Mouse (Mus musculus): ENCODE measurements at regions not wholly inside any gene's neighbourhood (a gene's known extent, or its start where the extent isn't known, plus 50 kb on each side); places are given as distances from the start of the nearest gene placed in this dataset.

GRCm38 (mm10) chr17:45879478-45880250 is 146.0 kb upstream of the 1600014C23Rik start:
- Histone ChIP-seq H3K4me2 (no peak overlapping the region), H3K9ac (ENCODE audit: low read length) (no peak overlapping the region), H3K9me3 (ENCODE audit: control insufficient read depth, low read length) (no peaks in the 10 kb centered on the region; the same call in 1 of the 2 replicates), H3K36me3 (ENCODE audit: control insufficient read depth, insufficient read depth, low read length) (no peaks in the 10 kb centered on the region), H3K27ac (ENCODE audit: low read depth, low read length) (no peak overlapping the region), H3K4me3 (ENCODE audit: low read depth, low read length) (no peak overlapping the region), H3K27me3 (ENCODE audit: control insufficient read depth, insufficient read depth, low read length) (no peaks in the 10 kb centered on the region), H3K4me1 (ENCODE audit: control insufficient read depth, insufficient read depth, low read length) (no peaks in the 10 kb centered on the region)
- ATAC-seq (ENCODE audit: low FRiP score) (no peak), DNase-seq (ENCODE audit: low spot score, missing footprints) (no peak)
- 67% methylated on average over 6 of the region's 6 CpGs for WGBS

GRCm38 (mm10) chr17:45878394-45878793 is 144.8 kb upstream of the 1600014C23Rik start:
- 88% methylated on average over 6 of the region's 6 CpGs for WGBS
- ATAC-seq (ENCODE audit: low FRiP score) = no peak

GRCm38 (mm10) chr17:45875325-45875724 is 141.7 kb upstream of the 1600014C23Rik start:
- H3K4me1 ChIP-seq (ENCODE audit: control insufficient read depth, insufficient read depth, low read length) = peaks cover 22% of the 10 kb centered on the region
- H3K27ac ChIP-seq (ENCODE audit: low read depth, low read length) = no peak overlapping the region
- no peak overlapping the region for H3K4me3 ChIP-seq (ENCODE audit: low read depth, low read length)
- H3K9ac ChIP-seq (ENCODE audit: low read length) = no peak overlapping the region
- 0 out of 2 replicates have a peak, but pooled peaks cover 2% of the 10 kb centered on the region for H3K27me3 ChIP-seq (ENCODE audit: control insufficient read depth, insufficient read depth, low read length)
- ATAC-seq (ENCODE audit: low FRiP score) (no peak), DNase-seq (ENCODE audit: low spot score, missing footprints) (no peak)
- no peaks in the 10 kb centered on the region; the same call in 1 of the 2 replicates for H3K9me3 ChIP-seq (ENCODE audit: control insufficient read depth, low read length)
- 89% methylated on average over 8 of the region's 8 CpGs for WGBS
- H3K4me2 ChIP-seq = no peak overlapping the region
- no peaks in the 10 kb centered on the region for H3K36me3 ChIP-seq (ENCODE audit: control insufficient read depth, insufficient read depth, low read length)

More at GRCm38 (mm10) chr17:45878394-45878793, 144.8 kb upstream of the 1600014C23Rik start:
- no peak overlapping the region for H3K9ac ChIP-seq (ENCODE audit: low read length)
- H3K4me3 ChIP-seq (ENCODE audit: low read depth, low read length) = no peak overlapping the region
- peaks cover 10% of the 10 kb centered on the region for H3K4me1 ChIP-seq (ENCODE audit: control insufficient read depth, insufficient read depth, low read length)
- no peaks in the 10 kb centered on the region for H3K36me3 ChIP-seq (ENCODE audit: control insufficient read depth, insufficient read depth, low read length)
- no peaks in the 10 kb centered on the region for H3K27me3 ChIP-seq (ENCODE audit: control insufficient read depth, insufficient read depth, low read length)
- peak; percentile 81 for DNase-seq (ENCODE audit: low spot score, missing footprints)
- no peaks in the 10 kb centered on the region; the same call in 1 of the 2 replicates for H3K9me3 ChIP-seq (ENCODE audit: control insufficient read depth, low read length)
- H3K27ac ChIP-seq (ENCODE audit: low read depth, low read length) = no peak overlapping the region
- no peak overlapping the region for H3K4me2 ChIP-seq

GRCm38 (mm10) chr17:45873996-45874395 is 140.4 kb upstream of the 1600014C23Rik start:
- peak overlapping the region; percentile 51 for H3K9ac ChIP-seq (ENCODE audit: low read length)
- H3K4me3 ChIP-seq (ENCODE audit: low read depth, low read length) = no peak overlapping the region
- peak overlapping the region; percentile 45 for H3K27ac ChIP-seq (ENCODE audit: low read depth, low read length)
- WGBS = 14% methylated on average over 8 of the region's 8 CpGs
- no peaks in the 10 kb centered on the region; the same call in 1 of the 2 replicates for H3K9me3 ChIP-seq (ENCODE audit: control insufficient read depth, low read length)
- H3K27me3 ChIP-seq (ENCODE audit: control insufficient read depth, insufficient read depth, low read length) = 0 out of 2 replicates have a peak, but pooled peaks cover 2% of the 10 kb centered on the region
- DNase-seq (ENCODE audit: low spot score, missing footprints) (peak; percentile 92), ATAC-seq (ENCODE audit: low FRiP score) (peak; percentile 63)
- no peaks in the 10 kb centered on the region for H3K36me3 ChIP-seq (ENCODE audit: control insufficient read depth, insufficient read depth, low read length)
- peak overlapping the region; percentile 33 for H3K4me2 ChIP-seq
- H3K4me1 ChIP-seq (ENCODE audit: control insufficient read depth, insufficient read depth, low read length) = peaks cover 24% of the 10 kb centered on the region

- Histone ChIP-seq H3K36me3 (ENCODE audit: control insufficient read depth, insufficient read depth, low read length) (no peaks in the 10 kb centered on the region), H3K4me3 (ENCODE audit: low read depth, low read length) (no peak overlapping the region), H3K9me3 (ENCODE audit: control insufficient read depth, low read length) (no peaks in the 10 kb centered on the region; the same call in 1 of the 2 replicates), H3K27me3 (ENCODE audit: control insufficient read depth, insufficient read depth, low read length) (0 out of 2 replicates have a peak, but pooled peaks cover 2% of the 10 kb centered on the region), H3K9ac (ENCODE audit: low read length) (peak overlapping the region; percentile 51), H3K27ac (ENCODE audit: low read depth, low read length) (peak overlapping the region; percentile 45), H3K4me1 (ENCODE audit: control insufficient read depth, insufficient read depth, low read length) (peaks cover 24% of the 10 kb centered on the region), H3K4me2 (peak overlapping the region; percentile 33)
- ATAC-seq (ENCODE audit: low FRiP score) (peak; percentile 81), DNase-seq (ENCODE audit: low spot score, missing footprints) (peak; percentile 95)
- 5% methylated on average over 21 of the region's 21 CpGs for WGBS
Measured at GRCm38 (mm10) chr17:45873200-45873955, 139.7 kb upstream of the 1600014C23Rik start.

- Histone ChIP-seq H3K9me3 (ENCODE audit: control insufficient read depth, low read length) (no peaks in the 10 kb centered on the region), H3K4me2 (no peak overlapping the region), H3K27me3 (ENCODE audit: control insufficient read depth, insufficient read depth, low read length) (peaks cover 2% of the 10 kb centered on the region; the same call in 1 of the 2 replicates), H3K27ac (ENCODE audit: low read depth, low read length) (no peak overlapping the region), H3K4me3 (ENCODE audit: low read depth, low read length) (no peak overlapping the region), H3K4me1 (ENCODE audit: control insufficient read depth, insufficient read depth, low read length) (peaks cover 24% of the 10 kb centered on the region), H3K36me3 (ENCODE audit: control insufficient read depth, insufficient read depth, low read length) (no peaks in the 10 kb centered on the region), H3K9ac (ENCODE audit: low read length) (no peak overlapping the region)
- 47% methylated on average over 22 of the region's 22 CpGs for WGBS
- peak; percentile 7; the same call in 1 of the 2 replicates for ATAC-seq (ENCODE audit: low FRiP score)
- DNase-seq (ENCODE audit: low spot score, missing footprints) = peak; percentile 89
Measured at GRCm38 (mm10) chr17:45871666-45872653, 138.3 kb upstream of the 1600014C23Rik start.

- H3K9ac ChIP-seq (ENCODE audit: low read length) = no peak overlapping the region
- no peak overlapping the region for H3K4me2 ChIP-seq
- H3K4me1 ChIP-seq (ENCODE audit: control insufficient read depth, insufficient read depth, low read length) = peaks cover 24% of the 10 kb centered on the region
- no peak overlapping the region for H3K4me3 ChIP-seq (ENCODE audit: low read depth, low read length)
- whole genome bisulfite sequencing = 85% methylated on average over 9 of the region's 9 CpGs
- peaks cover 2% of the 10 kb centered on the region; the same call in 1 of the 2 replicates for H3K27me3 ChIP-seq (ENCODE audit: control insufficient read depth, insufficient read depth, low read length)
- DNase-seq (ENCODE audit: low spot score, missing footprints) (no peak), ATAC-seq (ENCODE audit: low FRiP score) (no peak)
- H3K36me3 ChIP-seq (ENCODE audit: control insufficient read depth, insufficient read depth, low read length) = no peaks in the 10 kb centered on the region
- no peaks in the 10 kb centered on the region for H3K9me3 ChIP-seq (ENCODE audit: control insufficient read depth, low read length)
- H3K27ac ChIP-seq (ENCODE audit: low read depth, low read length) = no peak overlapping the region
Measured at GRCm38 (mm10) chr17:45871067-45871466, 137.4 kb upstream of the 1600014C23Rik start.
